Mouse (Mus musculus) embryonic fibroblast, embryonic 13.5 days (primary cell): ENCODE measurements around the gene Capn11.

Source experiments
- CTCF ChIP-seq: IDR thresholded peaks from 2 replicates; pipeline ENCODE4 v1.5.1; 2011; ENCODE audit warnings: mild to moderate bottlenecking, control low read depth, low read length, moderate library complexity, borderline replicate concordance; ENCODE audit not compliant: insufficient read depth
- POLR2A ChIP-seq: IDR thresholded peaks from 2 replicates; pipeline ENCODE4 v1.6.1; 2011; ENCODE audit warnings: low read depth, mild to moderate bottlenecking, control low read depth, low read length, moderate library complexity

GRCm38 (mm10) chr17:45584096-45584896 lies 74.8 kb downstream of the Capn11 start:
- no peak for TF ChIP-seq CTCF
- no peak for TF ChIP-seq POLR2A
